Mouse (Mus musculus): Measurements from ENCODE around the gene Bmpr2. TPM values are rescaled to one million over a fixed set of nuclear protein-coding genes. Genes with fewer than 3 reads are reported as not detected.

Bmpr2 gene
- polyA plus RNA-seq, 1 experiment from 2014 or later: 8.0 TPM

Other genes with a start within 250 kb of the Bmpr2 start
- gene Gm973, start 247.1 kb upstream of the Bmpr2 start, polyA plus RNA-seq (2016; fragmentation: Nextera tagmentation; extraction: Ambion mirVana): 0.18 and 0.55 TPM in 2 replicates
- 583 and 618 TPM in 2 replicates for gene Sumo1, start 92.6 kb upstream of the Bmpr2 start, polyA plus RNA-seq (2016; fragmentation: Nextera tagmentation; extraction: Ambion mirVana)
- 292 and 307 TPM in 2 replicates for gene Nop58, start 78.4 kb upstream of the Bmpr2 start, polyA plus RNA-seq (2016; fragmentation: Nextera tagmentation; extraction: Ambion mirVana)
- gene Fam117b, start 149.6 kb downstream of the Bmpr2 start, polyA plus RNA-seq (2016; fragmentation: Nextera tagmentation; extraction: Ambion mirVana): 9.7 and 12.3 TPM in 2 replicates

All from limb, embryonic 10.5 days (tissue).